Mouse (Mus musculus) stomach, postnatal 0 days (tissue): ENCODE data around the gene Serpinb1a.

Source experiments
- CTCF ChIP-seq: IDR thresholded peaks from 2 replicates; pipeline ENCODE4 v1.5.1; 2016; ENCODE audit warnings: antibody characterized with exemption, low read depth, mild to moderate bottlenecking, moderate library complexity
- EP300 ChIP-seq: optimal IDR thresholded peaks from 2 replicates; pipeline ENCODE3; 2016; ENCODE audit warnings: antibody characterized with exemption

DNA sequence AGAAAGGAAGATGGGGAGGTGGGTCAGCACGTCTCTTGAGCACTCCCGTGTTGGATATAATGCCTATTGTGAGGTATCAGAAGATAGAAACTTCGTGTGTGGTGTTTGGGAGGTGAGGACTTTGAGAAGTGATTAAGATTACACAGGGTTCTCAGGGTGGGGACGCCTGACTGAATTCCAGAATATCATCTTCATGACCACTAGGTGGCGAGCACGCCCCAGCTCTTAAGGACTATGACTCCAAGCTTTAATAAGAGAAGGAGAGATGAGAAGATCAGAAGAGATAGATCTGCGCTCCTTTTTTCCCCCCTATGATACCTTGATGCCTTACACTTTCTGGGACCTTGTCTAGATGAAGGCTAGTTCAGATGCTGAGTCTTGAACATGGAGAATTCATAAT lies 982 bp upstream of the Serpinb1a start:
- TF ChIP-seq CTCF (peak; percentile 88), EP300 (no peak)
